Mouse (Mus musculus) Patski (cell line): ENCODE measurements around the gene Fabp3. TPM values are rescaled to one million over a fixed set of nuclear protein-coding genes. Genes with fewer than 3 reads are reported as not detected.

Source experiments
- ATAC-seq: fragments of 100-300 bp; one replicate; pipeline ENCODE4 v1.8.0; 2021
- CTCF ChIA-PET: fragments of 350-600 bp; sonication (Branson Sonifier 250); formaldehyde crosslinking; loops from one replicate; lab custom pipeline; 2022; ENCODE audit warnings: inconsistent platforms; lab: Charles Lee
- POLR2A ChIA-PET: fragments of 350-600 bp; sonication (Branson Sonifier 250); formaldehyde crosslinking; loops from one replicate; lab custom pipeline; 2022; ENCODE audit warnings: antibody characterized with exemption, inconsistent platforms; lab: Charles Lee
- DNase-seq: peaks from one replicate; pipeline ENCODE4 v3.0.0-alpha.2; 2011; ENCODE audit warnings: low read depth, low spot score
- H3K27me3 ChIP-seq: fragments of 371-371 bp; one replicate; pipeline ENCODE4 v1.5.1; 2021
- CTCF ChIP-seq: fragments of 100-300 bp; IDR thresholded peaks from one replicate; pipeline ENCODE4 v1.5.1; 2021
- in situ Hi-C: fragments of 300-500 bp; cut with MboI; formaldehyde crosslinking; loops from 3 replicates; pipeline ENCODE4 v1.11.1; 2018; ENCODE audit warnings: low pct_unique_long_range_greater_than_20kb, mixed read lengths
- polyA plus RNA-seq: library from polyadenylated mRNA; unstranded; gene quantifications from one replicate; pipeline ENCODE4 v1.2.3, GENCODE M21; 2021

Gene Fabp3
- polyA plus RNA-seq, 1 experiment from 2014 or later = 0.23 TPM

DNA sequence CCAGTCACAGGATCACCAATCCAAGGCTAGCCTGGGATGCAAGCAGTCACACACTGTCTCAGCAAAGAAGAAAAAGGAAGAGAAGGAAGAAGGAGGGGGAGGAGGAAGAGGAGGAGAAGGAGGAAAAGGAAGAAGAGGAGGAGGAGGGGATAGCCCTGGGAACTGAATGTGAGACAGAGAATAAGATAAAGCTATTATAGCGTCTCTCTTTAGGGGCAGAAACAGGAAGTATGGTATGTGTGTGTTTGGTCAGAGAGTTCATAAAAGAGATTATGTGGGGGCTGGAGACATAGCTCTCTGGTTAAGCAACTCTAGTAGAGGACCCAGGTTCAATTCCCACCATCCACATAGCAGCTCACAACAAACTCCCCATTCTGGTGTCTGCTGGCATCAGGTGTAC is 14.8 kb downstream of the Fabp3 start:
- ATAC-seq (no peak), DNase-seq (no peak)
- ChIA-PET POLR2A (no interaction called here), CTCF (no interaction called here)
- in situ Hi-C loops = no loop called here
- H3K27me3 ChIP-seq = no peaks in the 10 kb centered on the region
- TF ChIP-seq CTCF = no peak

DNA sequence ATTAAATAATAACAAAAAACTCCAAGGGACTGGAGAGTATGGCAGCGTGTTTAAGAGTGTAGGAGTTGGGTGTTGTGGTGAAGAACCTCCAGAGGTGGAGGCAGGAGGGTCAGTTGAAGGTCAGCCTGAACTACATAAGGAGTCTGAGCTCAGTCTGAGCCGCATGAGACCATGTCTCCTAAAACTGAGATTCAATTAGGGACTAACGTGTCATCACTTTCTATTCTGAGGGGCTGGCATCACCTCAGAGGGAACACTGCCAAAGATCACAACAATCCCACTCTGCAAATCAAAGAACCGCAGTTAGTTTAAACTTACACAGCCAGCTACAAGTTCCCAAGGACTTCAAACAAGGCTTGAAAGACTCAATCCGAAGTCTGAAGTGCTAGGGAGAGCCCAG is 15.2 kb downstream of the Fabp3 start:
- ATAC-seq = no peak
- H3K27me3 ChIP-seq = no peaks in the 10 kb centered on the region
- in situ Hi-C loops = no loop called here
- CTCF ChIA-PET = no interaction called here
- no peak for DNase-seq
- TF ChIP-seq CTCF = no peak
- POLR2A ChIA-PET = no interaction called here

DNA sequence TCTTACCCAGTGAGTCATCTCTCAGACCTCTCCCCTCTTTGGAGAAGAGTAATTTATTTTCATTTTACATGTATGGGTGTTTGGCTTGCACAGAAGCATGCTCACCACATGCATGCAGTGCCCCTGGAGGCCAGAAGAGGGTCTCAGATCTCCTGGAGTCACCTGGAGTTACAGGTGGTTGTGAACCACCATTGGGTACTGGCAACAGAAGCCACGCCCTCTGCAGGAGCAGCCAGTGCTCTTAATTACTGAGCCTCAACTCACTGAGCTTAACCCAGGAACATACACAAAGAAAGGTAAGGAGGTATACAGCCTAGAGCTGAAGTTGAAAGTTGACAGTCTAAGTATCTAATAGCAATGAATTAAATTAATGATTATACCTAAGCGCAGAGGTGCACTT is 17.1 kb downstream of the Fabp3 start:
- ATAC-seq = no peak
- TF ChIP-seq CTCF = no peak
- no peaks in the 10 kb centered on the region for H3K27me3 ChIP-seq
- ChIA-PET POLR2A (no interaction called here), CTCF (interaction anchor here (1.5 kb wide), 1 partner anchor 208 kb away, joined by 4 read pairs; no protein-coding TSS in a partner anchor)
- no peak for DNase-seq
- in situ Hi-C loops = no loop called here

- DNase-seq (no peak), ATAC-seq (no peak)
- in situ Hi-C loops = no loop called here
- no peaks in the 10 kb centered on the region for H3K27me3 ChIP-seq
- TF ChIP-seq CTCF = no peak
- ChIA-PET POLR2A (no interaction called here), CTCF (no interaction called here)
Observed at GRCm38 (mm10) chr4:130327366-130327765, 19.0 kb downstream of the Fabp3 start.

- TF ChIP-seq CTCF = no peak
- in situ Hi-C loops = no loop called here
- CTCF ChIA-PET = interaction anchor here (1.1 kb wide), 1 partner anchor 14 kb away, joined by 3 read pairs; no protein-coding TSS in a partner anchor
- H3K27me3 ChIP-seq = no peaks in the 10 kb centered on the region
- ATAC-seq (no peak), DNase-seq (no peak)
- POLR2A ChIA-PET = no interaction called here
Observed at GRCm38 (mm10) chr4:130335867-130336266, 27.5 kb downstream of the Fabp3 start.

GRCm38 (mm10) chr4:130341691-130342090 is 33.3 kb downstream of the Fabp3 start:
- H3K27me3 ChIP-seq = no peaks in the 10 kb centered on the region
- DNase-seq (no peak), ATAC-seq (no peak)
- ChIA-PET CTCF (interaction anchor here (0.7 to 2.7 kb wide), 8 partner anchors 9 to 194 kb away, joined by 3 to 10 read pairs (median 4); partner anchors contain the start of genes Snrnp40 and Zcchc17), POLR2A (interaction anchor here (1.3 kb wide), 1 partner anchor 192 kb away, joined by 4 read pairs; no protein-coding TSS in a partner anchor)
- in situ Hi-C loops = no loop called here
- peak; percentile 56 for TF ChIP-seq CTCF

DNA sequence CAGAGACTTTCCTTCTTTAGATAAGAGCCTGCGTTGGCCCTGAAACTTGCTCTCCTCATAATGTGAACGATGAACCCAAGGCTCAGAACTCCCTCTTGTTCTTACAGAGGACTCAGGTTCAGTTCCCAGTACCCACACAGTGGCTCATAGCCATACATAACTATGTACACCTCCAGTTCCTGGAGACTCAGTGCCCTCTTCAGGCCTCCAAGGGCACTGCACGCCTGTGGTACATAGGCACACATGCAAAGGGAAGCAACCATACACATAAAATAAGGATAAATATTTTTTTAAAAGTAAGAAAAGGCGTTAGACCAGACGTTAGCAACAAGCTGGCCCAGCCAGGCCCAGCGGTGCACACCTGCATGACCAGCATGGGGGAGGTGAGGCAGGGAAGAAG is 41.3 kb downstream of the Fabp3 start:
- H3K27me3 ChIP-seq = no peaks in the 10 kb centered on the region
- peak; percentile 46 for TF ChIP-seq CTCF
- ChIA-PET POLR2A (interaction anchor here (0.6 kb wide), 1 partner anchor 317 kb away, joined by 5 read pairs; no protein-coding TSS in a partner anchor), CTCF (interaction anchor here (1.0 to 1.6 kb wide), 4 partner anchors 15 to 184 kb away, joined by 3 read pairs; no protein-coding TSS in a partner anchor)
- DNase-seq = no peak
- in situ Hi-C loops = no loop called here
- ATAC-seq = no peak

DNA sequence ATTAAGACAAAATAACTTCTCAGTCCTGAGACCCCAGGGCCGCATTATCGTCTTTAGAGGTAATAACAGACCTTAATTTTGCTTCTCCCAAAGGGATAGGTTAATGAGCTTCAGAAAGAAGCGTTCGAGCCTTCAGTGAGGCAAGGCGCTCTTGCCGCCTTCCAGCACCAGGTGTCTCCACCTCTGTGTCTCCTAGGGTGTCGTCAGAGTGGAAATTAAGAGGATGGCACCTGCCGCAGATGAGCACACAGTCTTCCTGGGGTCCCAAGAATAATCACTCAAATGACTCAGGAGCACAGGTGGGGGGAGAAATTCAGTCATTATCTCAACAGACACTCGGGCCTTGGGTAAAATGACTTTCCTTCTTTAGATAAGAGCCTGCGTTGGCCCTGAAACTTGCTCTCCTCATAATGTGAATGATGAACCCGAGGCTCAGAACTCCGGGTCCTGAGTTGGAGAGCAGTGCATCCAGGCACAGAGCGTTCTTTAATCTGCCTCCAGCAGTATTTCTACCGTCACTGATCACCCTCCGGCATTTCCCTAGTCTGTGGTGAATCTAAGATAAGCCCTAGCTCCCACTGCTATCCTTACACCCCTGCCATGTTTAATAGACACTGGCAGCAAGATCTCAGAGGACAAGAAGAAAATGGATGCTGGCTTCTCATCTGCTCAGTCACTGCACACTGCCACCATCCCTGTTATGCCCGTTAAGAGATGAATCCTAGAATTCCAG is 42.5 kb downstream of the Fabp3 start:
- DNase-seq = no peak
- no peak for ATAC-seq
- ChIA-PET POLR2A (no interaction called here), CTCF (interaction anchor here (1.5 to 1.9 kb wide), 2 partner anchors 9 to 10 kb away, joined by 5 to 6 read pairs; partner anchors contain the start of gene Snrnp40)
- no peak for TF ChIP-seq CTCF
- H3K27me3 ChIP-seq = no peaks in the 10 kb centered on the region
- in situ Hi-C loops = no loop called here

GRCm38 (mm10) chr4:130352588-130352987 is 44.2 kb downstream of the Fabp3 start:
- ATAC-seq (no peak), DNase-seq (no peak)
- no peaks in the 10 kb centered on the region for H3K27me3 ChIP-seq
- POLR2A ChIA-PET = interaction anchor here (0.5 kb wide), 1 partner anchor 79 kb away, joined by 3 read pairs; no protein-coding TSS in a partner anchor
- TF ChIP-seq CTCF = no peak
- in situ Hi-C loops = no loop called here
- CTCF ChIA-PET = interaction anchor here (1.3 kb wide), 1 partner anchor 9 kb away, joined by 4 read pairs; no protein-coding TSS in a partner anchor

DNA sequence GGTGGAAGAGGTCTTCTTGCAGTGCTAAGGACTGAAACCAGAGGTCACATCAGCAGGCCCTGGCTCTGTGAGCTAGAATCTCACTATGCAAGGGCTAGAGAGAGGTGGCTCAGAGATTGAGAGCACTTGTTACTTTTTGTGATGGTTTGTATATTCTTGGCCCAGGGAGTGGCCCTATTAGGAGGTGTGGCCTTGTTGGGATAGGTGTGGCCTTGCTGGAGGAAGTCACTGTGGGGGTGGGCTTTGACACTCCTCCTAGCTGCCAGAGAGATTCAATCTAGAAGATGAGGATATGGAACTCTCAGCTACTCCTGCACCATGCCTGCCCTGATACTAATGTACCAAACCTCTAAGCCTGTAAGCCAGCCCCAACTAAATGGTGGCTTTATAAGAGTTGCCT is 49.6 kb downstream of the Fabp3 start:
- no peak for TF ChIP-seq CTCF
- POLR2A ChIA-PET = no interaction called here
- no peaks in the 10 kb centered on the region for H3K27me3 ChIP-seq
- ATAC-seq = no peak
- in situ Hi-C loops = no loop called here
- DNase-seq = no peak
- CTCF ChIA-PET = no interaction called here
